Mouse (Mus musculus): ENCODE results near the gene Fam57b. TPM values are rescaled to one million over a fixed set of nuclear protein-coding genes. Genes with fewer than 3 reads are reported as not detected.

Fam57b gene
- total RNA-seq (2021), result 17.2 and 17.3 TPM in 2 replicates
- long read RNA-seq, partial matches to known transcripts, result 5 of 12 reads
- long read RNA-seq, other reads (novel, unspliced or antisense), result 3 of 12 reads

- peak; percentile 50 for DNase-seq
These were observed at the start of gene Fam57b for GRCm38 (mm10) chr7:126797411-126798126. Gene Fam57b, plus strand, starts transcription at chr7:126797668.

GRCm38 (mm10) chr7:126748824-126749223 is 48.6 kb upstream of the Fam57b start:
- no peak for DNase-seq

GRCm38 (mm10) chr7:126749582-126750343 is 47.7 kb upstream of the Fam57b start:
- DNase-seq, result no peak

- peak; percentile 73 for DNase-seq
These were observed 42.6 kb upstream of the Fam57b start for GRCm38 (mm10) chr7:126754866-126755265.

- DNase-seq, result no peak
These were observed 38.9 kb upstream of the Fam57b start for GRCm38 (mm10) chr7:126758539-126758938.

GRCm38 (mm10) chr7:126759050-126759671 is 38.3 kb upstream of the Fam57b start, which contains the start of gene Mapk3:
Gene Mapk3, plus strand, starts transcription at chr7:126759601.
- DNase-seq, result peak; percentile 90

GRCm38 (mm10) chr7:126759672-126760390 is 37.6 kb upstream of the Fam57b start:
- DNase-seq, result peak; percentile 10

GRCm38 (mm10) chr7:126760391-126760802 is 37.1 kb upstream of the Fam57b start:
- peak; percentile 49 for DNase-seq

GRCm38 (mm10) chr7:126760956-126761355 is 36.5 kb upstream of the Fam57b start:
- DNase-seq, result no peak

- DNase-seq, result no peak
These were observed 35.9 kb upstream of the Fam57b start for GRCm38 (mm10) chr7:126761529-126762067.

GRCm38 (mm10) chr7:126762471-126763008 is 34.9 kb upstream of the Fam57b start:
- no peak for DNase-seq

GRCm38 (mm10) chr7:126765540-126765939 is 31.9 kb upstream of the Fam57b start:
- DNase-seq, result no peak

GRCm38 (mm10) chr7:126766201-126766600 is 31.3 kb upstream of the Fam57b start, which contains the start of gene Gdpd3:
Gene Gdpd3, plus strand, starts transcription at chr7:126766334.
- no peak for DNase-seq

- no peak for DNase-seq
These were observed 30.5 kb upstream of the Fam57b start for GRCm38 (mm10) chr7:126767001-126767400.

GRCm38 (mm10) chr7:126770784-126771183 is 26.7 kb upstream of the Fam57b start:
- DNase-seq, result no peak

- DNase-seq, result no peak
These were observed 24.1 kb upstream of the Fam57b start for GRCm38 (mm10) chr7:126773351-126773750.

- DNase-seq, result no peak
These were observed 23.0 kb upstream of the Fam57b start for GRCm38 (mm10) chr7:126774463-126774862.

GRCm38 (mm10) chr7:126775185-126775977 is 22.1 kb upstream of the Fam57b start:
- DNase-seq, result no peak

- DNase-seq, result no peak
These were observed 21.6 kb upstream of the Fam57b start for GRCm38 (mm10) chr7:126775978-126776234.

GRCm38 (mm10) chr7:126776598-126777057 is 20.8 kb upstream of the Fam57b start, which contains the start of gene Ypel3:
Gene Ypel3, plus strand, starts transcription at chr7:126776955.
- peak; percentile 97 for DNase-seq

- DNase-seq, result no peak
These were observed 20.0 kb upstream of the Fam57b start for GRCm38 (mm10) chr7:126777476-126777875.

All from adrenal gland, postnatal 25 days (tissue).